Mouse (Mus musculus) frontal cortex, adult 2 months (tissue): ENCODE measurements around the gene Auts2. TPM values are rescaled to one million over a fixed set of nuclear protein-coding genes. Genes with fewer than 3 reads are reported as not detected.

ENCODE experiments used
- DNase-seq, 2 experiments: peaks; one replicate each; pipeline ENCODE4 v3.0.0; 2022; ENCODE audit warnings: low spot score in 1 of 2; ENCODE audit errors: extremely low spot score in 1 of 2
- polyA plus RNA-seq: library from polyadenylated mRNA; depleted of rRNA; stranded (reverse); fragments of >200 nt; gene quantifications from 2 replicates; pipeline ENCODE4 v1.2.3, GENCODE M21; 2012

Auts2 gene
- polyA plus RNA-seq, 1 experiment = 45.1 TPM

DNA sequence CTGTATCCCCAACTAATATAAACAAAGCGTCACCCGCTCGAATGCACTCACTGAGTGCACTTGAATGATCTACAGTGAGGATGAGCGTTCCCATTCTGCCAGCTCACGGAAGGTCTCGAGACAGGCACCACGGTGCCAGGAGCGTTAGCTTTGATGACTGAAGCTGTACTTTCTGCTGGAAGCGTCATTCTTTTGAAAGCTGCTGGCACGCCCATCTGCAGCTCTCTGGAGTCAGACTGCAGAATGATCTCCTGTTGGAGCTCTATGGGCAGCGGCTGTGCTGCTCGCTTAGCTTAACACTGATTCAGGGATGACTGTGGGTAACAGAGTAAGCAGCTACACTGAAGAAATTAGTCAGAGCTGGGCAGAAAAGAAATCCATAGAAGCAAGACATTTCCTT lies 416.5 kb downstream of the Auts2 start:
- no peak for DNase-seq

DNA sequence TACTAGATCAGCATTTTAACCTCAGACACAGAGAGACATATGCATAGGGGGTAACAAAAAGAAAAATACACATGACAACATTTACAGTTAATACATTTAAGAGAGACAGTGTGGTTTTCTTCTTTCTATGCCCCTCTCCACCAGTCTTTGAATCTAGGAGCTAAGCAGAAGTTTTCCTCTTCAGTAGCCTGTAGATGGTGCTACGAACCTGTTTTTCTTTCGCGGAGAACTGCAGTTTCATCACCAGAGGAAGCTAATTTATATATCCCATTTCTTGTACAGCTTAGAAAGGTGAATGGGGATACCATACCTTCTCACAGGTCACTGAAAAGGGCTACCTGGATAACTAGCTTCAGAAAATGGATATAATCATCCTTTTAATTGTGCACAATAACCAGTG lies 427.5 kb downstream of the Auts2 start:
- DNase-seq = peak in 1 of 2 experiments; percentile 73

DNA sequence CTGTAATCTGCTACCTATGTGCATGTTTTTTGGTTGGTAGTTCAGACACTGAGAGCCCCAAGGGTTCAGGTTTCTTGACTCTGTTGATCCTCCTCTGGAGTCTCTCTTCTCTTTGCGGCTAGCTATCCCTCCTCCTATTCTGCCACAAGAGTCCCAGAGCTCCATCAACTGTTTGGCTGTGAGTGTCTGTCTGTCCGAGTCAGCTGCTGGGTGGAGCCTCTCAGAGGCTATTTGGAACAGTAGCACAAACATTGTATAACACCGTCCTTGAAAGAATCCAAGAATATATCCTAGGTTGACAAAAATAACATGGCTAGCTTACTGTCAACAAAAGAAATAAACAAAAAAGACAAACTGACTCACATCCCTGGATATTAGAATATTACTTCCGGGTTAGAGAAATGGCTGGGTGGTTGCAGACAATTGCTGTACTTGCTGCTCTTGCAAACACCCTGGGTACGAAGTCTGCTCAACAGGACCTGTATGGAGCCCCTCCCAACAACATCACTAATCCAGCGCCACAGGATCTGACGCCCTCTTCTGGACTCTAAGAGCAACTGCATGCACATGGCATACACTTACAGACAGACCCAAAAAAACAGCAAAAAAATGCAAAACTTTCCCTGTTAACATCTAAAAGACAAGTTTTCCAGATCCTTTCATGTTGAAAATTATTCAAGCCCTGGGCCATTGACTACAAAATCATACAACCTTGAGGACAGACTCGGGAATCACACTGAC lies 428.4 kb downstream of the Auts2 start:
- DNase-seq = no peak

DNA sequence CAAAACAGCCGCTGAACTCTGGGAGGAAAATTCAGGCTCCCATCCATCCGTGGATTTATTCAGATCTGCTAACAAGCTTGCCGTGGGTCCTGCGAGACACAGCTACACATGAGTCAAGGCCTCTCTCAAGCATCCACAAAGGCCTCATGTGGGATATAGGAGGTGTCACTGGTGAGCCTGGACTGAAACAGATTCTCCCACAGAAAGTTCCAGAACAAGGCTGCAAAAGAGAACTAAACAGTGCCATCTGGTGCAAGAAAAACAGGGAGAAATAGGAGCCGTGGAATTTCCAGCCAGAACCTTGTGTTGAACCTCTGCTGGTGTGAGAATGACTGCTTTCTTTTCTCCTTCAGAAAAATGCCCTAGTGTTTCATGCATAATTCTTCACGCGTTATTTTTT lies 429.7 kb downstream of the Auts2 start:
- peak; percentile 62 to 87 for DNase-seq

DNA sequence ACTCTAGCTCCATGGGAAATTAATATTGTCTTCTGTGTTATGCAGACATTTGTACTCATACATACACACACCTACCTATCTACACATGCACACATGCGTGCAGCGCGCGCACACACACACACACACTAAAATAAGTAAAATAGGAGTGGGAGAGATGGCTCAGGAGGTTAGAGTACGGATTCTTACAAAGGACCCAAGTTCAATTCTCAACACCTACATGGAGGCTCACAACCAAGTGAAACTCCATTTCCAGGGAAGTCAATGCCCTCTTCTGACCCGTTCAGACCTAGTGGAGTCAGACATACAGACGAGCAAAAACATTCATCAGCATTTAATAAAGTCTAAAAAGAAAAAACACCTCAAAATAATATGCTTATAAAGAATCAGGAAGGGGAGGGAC lies 430.5 kb downstream of the Auts2 start:
- DNase-seq = no peak

DNA sequence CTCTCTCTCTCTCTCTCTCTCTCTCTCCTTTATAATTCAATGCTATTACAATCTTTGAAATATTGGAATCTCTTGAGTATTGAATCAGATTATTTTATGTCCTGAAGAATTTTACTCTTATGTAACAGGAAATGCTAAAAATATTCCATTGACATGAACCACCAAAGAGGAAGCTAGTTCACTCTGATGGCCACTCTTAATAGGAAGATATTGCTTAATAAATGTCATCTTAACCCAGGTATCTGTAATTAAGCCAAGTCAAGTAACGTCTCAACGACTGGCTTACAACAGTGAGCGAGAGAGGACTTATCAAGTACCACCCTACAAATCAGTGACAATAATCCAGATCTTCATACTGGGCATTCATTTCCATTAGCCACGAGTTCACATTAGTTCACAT lies 440.7 kb downstream of the Auts2 start:
- no peak for DNase-seq

DNA sequence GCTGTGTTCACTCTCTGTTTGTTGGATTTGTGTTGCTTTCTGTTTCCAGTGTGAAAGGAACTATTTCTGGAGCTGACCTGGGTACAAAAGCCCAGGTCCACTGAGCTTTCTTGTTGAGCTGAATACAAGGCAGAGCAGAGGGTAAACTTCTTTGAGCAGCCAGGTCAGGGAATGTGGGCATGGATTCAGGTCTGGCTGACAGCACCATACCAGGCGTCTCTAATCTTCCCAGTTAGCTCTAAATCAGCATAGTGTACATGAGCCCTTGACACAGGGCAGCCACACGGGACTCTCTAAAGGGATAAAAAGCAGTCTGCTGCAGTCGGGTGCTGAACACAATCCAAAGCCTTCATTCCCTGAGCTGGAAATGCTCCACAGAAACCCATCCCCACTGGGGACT lies 444.7 kb downstream of the Auts2 start:
- no peak for DNase-seq

DNA sequence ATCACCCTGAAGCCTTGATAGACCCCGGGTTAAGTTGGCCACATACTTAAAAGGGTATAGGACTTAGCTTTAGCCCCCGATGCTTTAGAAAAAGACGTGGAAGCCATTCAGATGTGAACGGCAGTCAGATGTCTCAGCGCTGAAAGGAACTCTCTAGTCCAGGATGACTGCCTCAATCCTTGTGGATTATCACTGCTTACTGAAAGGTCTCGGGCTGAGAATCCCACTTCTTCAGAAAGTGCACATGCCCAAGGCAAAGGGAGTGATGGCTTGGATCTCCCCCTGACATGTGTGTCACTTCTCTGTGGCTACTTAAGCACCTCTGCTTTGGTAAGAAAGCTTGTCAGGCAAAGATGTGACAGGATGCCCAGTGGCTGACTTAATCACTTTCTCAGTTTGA lies 450.4 kb downstream of the Auts2 start:
- DNase-seq = no peak

DNA sequence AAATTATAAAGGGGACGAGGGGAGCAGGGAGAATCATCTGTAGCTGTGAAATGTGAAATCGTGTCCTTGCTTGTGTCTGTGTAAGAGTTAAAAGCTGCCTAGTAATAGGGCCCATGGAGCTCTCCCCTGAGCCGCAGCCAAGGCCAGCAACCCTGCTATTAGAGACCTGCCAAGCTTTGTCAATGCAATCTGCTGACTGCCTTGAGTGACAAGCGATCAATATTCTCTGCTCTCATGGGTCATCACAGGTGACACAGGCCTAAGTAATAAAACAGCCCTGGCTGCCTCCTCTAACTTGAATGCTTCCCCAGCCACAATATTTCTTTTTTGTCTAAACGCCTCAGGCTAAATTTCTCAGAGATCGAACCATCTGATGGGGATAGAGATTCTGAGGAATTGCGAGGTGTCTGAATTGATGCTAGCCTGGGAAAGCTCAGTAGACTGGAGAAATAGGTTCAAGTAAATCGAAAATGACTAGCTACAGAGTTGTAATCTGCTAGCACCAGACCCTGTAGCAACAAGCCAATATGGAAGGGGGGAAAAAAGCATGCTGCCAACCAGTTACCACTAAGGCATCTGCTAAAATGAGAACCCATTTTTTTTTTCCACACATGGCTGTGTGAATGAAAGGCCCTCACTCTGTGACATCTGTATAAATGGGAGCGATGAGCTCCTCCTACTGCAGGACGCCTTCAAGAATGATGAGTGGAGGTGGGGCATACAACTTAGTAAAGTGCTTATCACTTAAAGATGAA lies 453.5 kb downstream of the Auts2 start:
- no peak for DNase-seq

DNA sequence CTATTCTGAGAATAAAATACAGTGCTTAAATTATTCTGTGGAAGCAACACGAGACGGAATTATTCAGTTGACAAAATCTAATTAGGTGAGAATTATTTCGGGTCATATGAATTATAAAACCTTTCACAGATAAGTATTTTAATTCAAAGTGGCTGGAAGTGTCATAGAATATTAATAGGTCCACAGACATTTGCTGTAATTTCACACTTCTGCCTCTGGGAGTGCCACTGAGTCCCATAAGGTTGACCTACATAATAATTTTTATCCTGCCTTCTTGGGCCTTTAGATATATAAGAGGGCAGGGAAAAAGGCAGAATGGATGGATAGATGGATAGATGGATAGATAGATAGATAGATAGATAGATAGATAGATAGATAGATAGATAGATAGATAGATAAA lies 454.6 kb downstream of the Auts2 start:
- no peak for DNase-seq

DNA sequence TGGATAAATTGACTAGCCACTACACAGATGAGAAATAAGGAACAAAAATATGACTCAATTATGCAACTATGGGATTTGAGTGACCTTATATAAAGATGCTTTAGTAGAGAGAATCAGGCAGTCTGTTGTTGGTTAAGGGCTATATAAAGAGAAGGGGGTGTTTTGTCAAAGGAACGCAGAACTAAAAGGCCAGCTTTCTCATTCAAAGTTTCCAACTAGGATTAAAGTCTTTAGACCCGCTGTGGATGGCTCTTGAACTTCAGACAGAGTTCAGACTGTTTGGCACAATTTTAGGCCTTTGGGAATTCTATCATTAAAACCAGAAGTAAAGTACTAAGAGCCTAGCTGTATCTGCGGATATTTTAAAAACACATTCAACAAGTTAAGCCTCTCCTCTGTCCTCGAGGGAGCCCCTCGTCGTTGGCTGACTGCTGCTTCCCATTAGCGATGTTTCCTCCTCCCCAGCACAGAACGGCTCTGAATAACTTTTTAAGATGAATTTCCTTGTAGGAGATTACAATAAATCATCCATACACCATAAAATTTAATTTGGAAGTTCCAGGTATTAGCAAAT lies 459.3 kb downstream of the Auts2 start:
- DNase-seq = no peak

DNA sequence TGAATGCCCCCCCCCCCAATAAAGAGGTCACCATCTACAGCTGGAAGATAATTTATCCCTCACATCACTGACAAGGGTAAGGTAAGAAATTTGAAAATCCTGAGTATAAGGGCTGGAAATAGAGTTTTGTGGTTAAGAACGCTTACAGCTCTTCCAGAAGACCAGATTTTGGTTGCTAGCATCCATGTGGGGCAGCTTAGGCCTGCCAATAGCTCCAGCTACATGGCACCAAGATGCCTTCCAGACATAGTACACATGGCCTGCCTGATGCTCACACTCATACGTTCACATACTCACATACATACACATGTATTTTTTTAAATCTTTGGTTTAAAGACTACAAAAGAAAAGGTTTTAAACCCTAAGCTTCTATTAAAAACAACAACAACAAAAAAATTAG lies 467.2 kb downstream of the Auts2 start:
- DNase-seq = no peak

DNA sequence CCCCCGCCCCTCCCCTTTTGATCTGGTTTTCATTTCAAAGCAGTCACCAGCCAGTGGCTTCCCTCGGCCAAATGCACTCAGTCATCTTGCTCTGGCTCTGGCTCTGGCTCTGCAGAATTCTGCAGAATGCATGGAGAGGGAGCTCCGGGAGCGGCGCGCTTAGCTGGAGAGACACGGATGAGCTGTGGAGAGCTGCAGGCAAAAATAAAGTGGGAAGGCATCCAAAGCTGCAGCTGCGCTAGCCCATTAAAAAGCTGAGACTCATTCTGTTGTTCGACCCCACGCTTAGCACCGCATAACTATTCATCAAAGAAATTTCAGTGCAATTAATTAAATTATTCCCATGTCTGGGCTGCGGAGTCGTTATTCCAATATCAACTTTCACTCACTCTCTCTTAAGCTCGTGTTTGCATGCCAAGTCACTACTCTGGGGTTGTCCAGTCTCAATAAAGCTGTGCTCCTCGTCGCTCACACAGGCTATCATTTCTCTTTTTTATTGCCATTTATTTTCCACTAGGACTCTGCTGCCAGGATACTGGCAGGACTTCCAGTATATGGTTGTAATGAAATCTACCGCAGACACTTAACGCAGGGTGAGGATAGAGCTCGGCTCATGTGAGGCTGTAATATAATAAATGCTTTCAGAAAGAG lies 468.3 kb downstream of the Auts2 start:
- DNase-seq = peak; percentile 42 to 81

DNA sequence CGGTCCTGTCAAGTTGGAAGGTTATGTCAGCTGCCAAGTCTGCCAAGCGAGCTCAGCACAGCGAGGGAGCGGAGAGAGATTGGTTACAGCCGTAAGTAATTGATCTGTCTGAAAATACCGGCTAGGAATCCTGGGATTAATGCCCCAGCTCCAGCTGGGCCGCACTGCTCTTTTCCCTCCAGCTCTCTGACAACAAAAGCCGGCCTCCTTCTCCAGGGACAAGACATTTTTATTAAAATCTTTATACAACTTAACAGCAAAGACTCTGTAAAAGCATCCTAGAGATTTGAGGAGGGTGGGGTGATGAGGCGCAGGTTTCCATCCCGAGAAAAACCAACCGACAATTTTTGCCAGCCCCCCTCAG lies 468.8 kb downstream of the Auts2 start:
- DNase-seq = peak in 1 of 2 experiments; percentile 13

DNA sequence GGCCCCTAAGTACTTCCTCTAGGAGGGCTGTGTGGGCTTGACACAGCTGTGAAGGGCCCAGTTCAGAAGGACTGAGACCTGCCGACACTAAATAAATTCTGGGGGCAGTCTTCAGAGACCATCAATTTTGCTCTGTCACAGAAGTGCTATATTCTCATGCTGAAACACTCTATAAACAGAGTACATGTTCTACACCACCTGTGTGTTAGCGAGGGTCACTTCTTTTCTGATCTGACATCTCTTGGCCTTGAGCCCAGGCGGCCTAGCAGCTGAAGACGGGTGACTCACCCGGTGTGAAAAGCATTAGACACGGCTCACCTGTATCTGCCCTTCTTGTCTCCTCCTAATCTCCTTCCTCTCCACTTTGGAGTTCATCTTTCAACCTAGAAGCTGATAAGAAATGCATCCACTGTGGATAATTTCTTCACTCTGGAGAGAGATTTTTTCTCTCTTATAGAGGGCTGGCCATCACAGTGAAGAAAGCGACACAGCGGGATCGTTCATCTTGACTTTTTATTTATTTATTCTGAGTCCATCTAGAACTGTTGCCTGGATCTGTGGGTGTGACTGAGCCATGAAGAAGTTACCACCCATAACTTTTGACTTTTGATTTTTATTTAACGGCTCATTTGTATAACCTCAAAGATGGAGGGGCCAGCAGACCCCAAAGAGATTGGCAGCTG lies 469.3 kb downstream of the Auts2 start:
- no peak for DNase-seq

DNA sequence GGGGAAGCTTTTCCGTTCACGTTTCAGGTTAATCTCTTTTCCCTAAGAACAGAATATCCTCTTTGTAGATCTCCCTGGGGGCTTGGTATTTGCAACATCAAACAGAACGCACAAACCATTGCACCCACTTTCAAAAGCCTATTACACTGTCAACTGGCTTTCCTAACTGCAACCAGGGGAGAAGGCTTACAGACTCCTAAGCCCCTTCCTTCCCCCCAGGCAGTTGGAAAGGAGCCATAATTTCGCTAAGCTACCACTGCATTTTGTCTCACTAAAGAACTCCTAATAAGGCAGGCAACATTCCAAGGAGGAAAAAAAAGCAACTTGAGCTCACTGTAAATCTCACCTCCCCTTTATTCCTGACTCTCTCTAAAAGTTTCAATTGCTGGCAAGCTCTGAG lies 470.8 kb downstream of the Auts2 start:
- DNase-seq = no peak

DNA sequence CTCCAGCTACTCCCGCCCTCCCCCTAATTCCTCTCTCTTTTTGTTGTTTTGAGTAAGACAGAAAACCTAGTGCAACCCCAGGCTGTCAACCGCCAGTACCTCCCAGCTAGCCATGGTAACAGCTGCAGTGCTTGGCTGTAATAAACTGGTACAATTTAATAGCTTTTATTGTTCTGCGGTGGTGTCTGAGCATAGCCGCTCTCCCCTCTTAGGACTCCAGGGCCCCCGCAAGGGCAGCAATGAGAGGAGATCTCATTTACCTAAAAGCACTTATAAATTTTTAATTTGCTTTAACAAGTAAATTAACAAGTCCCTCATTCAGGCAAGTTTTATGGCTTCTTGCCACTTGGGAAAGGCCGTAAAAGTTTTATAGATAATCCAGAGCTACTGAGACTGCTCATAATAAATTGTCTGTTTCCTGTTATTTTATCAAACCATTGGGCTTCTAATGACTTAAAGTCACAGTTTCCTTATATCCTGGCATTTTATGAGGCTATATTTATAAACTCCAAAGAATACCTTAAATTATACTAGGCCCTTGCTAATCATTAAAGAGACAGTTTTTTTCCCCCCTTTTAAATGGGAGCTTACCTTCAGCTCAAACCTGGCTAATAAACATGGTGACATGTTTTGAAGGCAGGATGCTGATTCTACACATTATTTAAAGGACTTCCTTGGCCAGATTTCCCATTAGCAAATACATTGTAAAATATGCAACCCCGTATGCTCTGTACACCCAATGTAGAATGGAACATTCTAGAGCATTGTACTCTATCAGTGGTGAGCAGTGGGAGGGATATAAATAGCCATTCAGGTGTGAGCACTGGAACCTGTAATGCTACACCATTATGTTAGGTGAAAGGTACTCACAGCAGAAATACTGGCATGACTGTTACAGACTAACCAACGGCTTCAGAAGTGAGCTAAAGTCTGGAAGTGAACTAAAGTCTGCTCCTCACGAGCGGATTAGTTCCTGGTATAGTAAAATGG lies 475.1 kb downstream of the Auts2 start:
- DNase-seq = no peak

DNA sequence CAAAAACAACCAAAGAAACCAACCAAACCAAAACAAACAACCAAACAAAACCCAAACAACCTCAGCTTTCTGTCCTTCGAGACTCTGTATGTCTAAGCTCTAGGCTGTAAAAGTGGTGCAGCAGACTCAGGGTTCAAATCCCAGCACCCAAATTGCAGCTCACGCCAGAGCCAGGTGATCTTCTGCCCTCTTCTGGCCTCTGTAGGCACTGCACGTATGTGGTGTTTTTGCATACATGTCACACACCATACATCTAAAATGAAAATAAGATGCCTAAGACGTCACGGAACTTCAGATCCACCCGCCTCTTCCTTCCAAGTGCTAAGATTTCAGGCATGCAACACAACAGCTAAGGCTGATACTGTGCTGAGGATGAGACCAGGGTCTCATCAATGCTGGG lies 483.0 kb downstream of the Auts2 start:
- no peak for DNase-seq

DNA sequence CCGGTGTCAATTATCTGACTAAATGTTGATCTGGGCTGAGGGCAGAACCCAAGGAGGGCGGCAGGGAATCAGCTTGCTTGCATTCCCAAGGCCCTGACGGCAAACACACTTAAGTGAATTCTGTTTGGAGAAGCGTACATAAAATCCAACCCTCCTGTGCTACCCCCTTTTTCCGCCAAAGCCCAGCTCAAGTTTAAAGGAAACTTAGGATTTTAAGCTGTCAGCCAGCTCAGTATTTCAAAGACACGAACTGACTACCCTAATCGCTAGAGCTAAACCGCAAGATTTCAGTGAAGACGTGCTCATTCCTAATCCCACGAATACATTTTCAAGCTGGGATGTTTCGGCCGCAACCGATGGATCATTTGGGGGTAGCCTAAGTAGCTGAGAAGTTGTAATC lies 490.5 kb downstream of the Auts2 start:
- no peak for DNase-seq

DNA sequence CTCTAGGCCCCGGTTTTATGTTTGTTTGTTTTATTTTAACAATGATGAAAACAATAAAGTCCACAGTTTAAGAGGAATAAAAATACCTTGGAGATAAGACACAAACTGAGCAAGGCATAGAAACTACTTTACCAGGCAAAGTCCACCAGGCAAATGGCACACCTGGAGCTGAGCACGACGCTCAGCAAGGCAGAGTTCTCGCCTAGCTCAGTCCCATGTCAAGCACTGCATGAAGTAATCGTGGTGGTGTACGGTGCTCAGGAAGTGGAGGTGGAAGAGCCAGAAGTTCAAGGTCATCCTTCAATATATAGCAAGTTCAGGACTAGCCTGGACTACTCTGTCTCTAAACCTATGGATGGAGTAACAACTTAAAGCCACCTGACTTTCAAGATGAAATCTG lies 503.6 kb downstream of the Auts2 start:
- no peak for DNase-seq
